Mouse (Mus musculus) embryonic facial prominence, embryonic 15.5 days (tissue): Measurements from ENCODE around the gene Dthd1. TPM values are rescaled to one million over a fixed set of nuclear protein-coding genes. Genes with fewer than 3 reads are reported as not detected.

Experiments used
- ATAC-seq: fragments of 200-750 bp; cut with Nextera tagmentation; 2 replicates; pipeline ENCODE4 v1.8.0; 2017; ENCODE audit warnings: low read depth, moderate TSS enrichment; ENCODE audit not compliant: insufficient number of reproducible peaks, low FRiP score, low TSS enrichment
- H3K27ac ChIP-seq: fragments of 300-500 bp; sonication (generic); replicated peaks from 2 replicates; pipeline ENCODE4 v1.5.1; 2015; ENCODE audit warnings: mild to moderate bottlenecking, inconsistent platforms
- H3K27me3 ChIP-seq: fragments of 300-500 bp; sonication (generic); 2 replicates; pipeline ENCODE4 v1.6.1; 2015; ENCODE audit warnings: inconsistent platforms
- H3K36me3 ChIP-seq: fragments of 300-500 bp; sonication (generic); 2 replicates; pipeline ENCODE4 v1.6.1; 2015; ENCODE audit warnings: mild to moderate bottlenecking, inconsistent platforms
- H3K4me1 ChIP-seq: fragments of 300-500 bp; sonication (generic); 2 replicates; pipeline ENCODE4 v1.6.1; 2015; ENCODE audit warnings: inconsistent platforms
- H3K4me2 ChIP-seq: fragments of 300-500 bp; sonication (generic); replicated peaks from 2 replicates; pipeline ENCODE4 v1.6.1; 2015; ENCODE audit warnings: mild to moderate bottlenecking, inconsistent platforms
- H3K4me3 ChIP-seq: fragments of 300-500 bp; sonication (generic); replicated peaks from 2 replicates; pipeline ENCODE4 v1.5.1; 2015; ENCODE audit warnings: mild to moderate bottlenecking, inconsistent platforms
- H3K9ac ChIP-seq: fragments of 300-500 bp; sonication (generic); 2 replicates; pipeline ENCODE4 v1.6.1; 2015; ENCODE audit warnings: inconsistent platforms
- H3K9me3 ChIP-seq: fragments of 300-500 bp; sonication (generic); replicated peaks from 2 replicates; pipeline ENCODE4 v1.6.1; 2016; ENCODE audit warnings: inconsistent platforms
- WGBS: fragments of 180-500 bp; shearing (Covaris S2); methylation state at CpG from one replicate; pipeline ENCODE4 v1.1.7; 2015; 5-methylcytosine and 5-hydroxymethylcytosine counted together
- polyA plus RNA-seq: library from polyadenylated mRNA; unstranded; fragments of >200 nt; fragmentation: Nextera tagmentation; extraction: Ambion mirVana; gene quantifications from 2 replicates; pipeline ENCODE4 v1.2.1, GENCODE M21; 2015

Gene Dthd1
- polyA plus RNA-seq, 1 experiment from 2014 or later = 0.61 TPM

DNA sequence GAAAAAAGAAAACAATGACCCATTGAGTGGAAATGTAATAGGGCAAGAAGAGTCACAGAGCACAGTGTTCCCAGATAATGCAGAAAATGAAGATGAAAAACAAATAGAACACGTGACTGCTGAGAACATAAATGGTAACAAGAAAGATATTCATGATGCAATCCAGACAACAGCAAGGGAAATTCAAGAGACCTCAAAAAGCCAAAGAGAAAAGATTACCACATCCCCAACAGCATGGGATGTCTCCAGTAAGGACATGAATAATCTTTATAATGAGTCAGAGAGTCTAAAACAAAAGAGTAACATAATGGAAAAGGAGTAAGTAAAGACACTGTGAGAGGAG is 420 bp downstream of the Dthd1 start:
- no peak overlapping the region for H3K4me2 ChIP-seq
- no peak overlapping the region for H3K9ac ChIP-seq
- no peak for ATAC-seq
- no peaks in the 10 kb centered on the region for H3K9me3 ChIP-seq
- no peaks in the 10 kb centered on the region for H3K4me1 ChIP-seq
- H3K27me3 ChIP-seq = no peaks in the 10 kb centered on the region
- 67% methylated on average over 1 of the region's 1 CpGs for WGBS
- H3K27ac ChIP-seq = no peak overlapping the region
- H3K4me3 ChIP-seq = no peak overlapping the region
- H3K36me3 ChIP-seq = no peaks in the 10 kb centered on the region

DNA sequence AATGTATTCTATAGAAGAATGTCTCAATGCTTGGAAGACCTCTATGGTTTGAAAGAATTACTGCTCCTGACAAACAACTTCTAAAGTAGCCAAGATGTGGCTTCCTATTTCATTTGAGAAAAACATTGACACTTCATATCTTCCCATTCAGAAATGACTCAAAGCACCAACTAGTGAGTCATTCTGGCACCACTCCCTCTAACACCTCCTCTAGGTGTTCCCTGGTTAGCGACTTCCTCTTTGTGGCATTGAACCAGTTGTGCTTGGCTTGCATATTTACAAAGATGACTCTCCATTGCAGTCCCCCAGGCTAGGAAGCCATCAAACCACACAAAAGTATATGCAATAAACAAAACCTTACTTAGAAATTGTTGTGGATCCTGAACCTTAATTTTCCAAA is 2.1 kb downstream of the Dthd1 start:
- H3K9ac ChIP-seq = no peak overlapping the region
- H3K9me3 ChIP-seq = no peaks in the 10 kb centered on the region
- H3K4me1 ChIP-seq = no peaks in the 10 kb centered on the region
- no peak for ATAC-seq
- no peak overlapping the region for H3K4me3 ChIP-seq
- no peak overlapping the region for H3K4me2 ChIP-seq
- 61% methylated on average over 1 of the region's 1 CpGs for WGBS
- no peaks in the 10 kb centered on the region for H3K27me3 ChIP-seq
- no peak overlapping the region for H3K27ac ChIP-seq
- no peaks in the 10 kb centered on the region for H3K36me3 ChIP-seq

DNA sequence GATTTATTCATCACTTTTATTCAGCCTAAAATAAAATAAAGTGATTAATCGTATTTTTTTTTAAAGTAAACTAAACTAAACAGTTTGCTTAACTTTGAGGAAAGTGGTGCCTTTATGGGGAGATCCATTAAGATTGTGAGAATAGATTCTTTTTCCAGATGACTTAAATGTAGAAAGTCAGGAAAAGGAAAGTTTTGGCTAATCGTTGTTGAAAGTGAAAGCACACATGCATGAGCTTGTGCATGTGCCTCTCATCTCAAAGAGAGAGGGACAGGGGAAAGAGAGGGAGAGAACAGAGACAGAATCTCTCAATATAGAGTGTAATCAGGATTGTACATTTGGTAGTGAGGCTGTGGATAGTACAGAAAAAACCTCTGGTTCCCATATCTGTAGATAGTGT is 5.9 kb downstream of the Dthd1 start:
- Histone ChIP-seq H3K36me3 (no peaks in the 10 kb centered on the region), H3K27me3 (no peaks in the 10 kb centered on the region), H3K27ac (no peak overlapping the region), H3K4me3 (no peak overlapping the region), H3K4me2 (no peak overlapping the region), H3K4me1 (no peaks in the 10 kb centered on the region), H3K9ac (no peak overlapping the region), H3K9me3 (no peaks in the 10 kb centered on the region)
- ATAC-seq = no peak
- WGBS = 66% methylated on average over 2 of the region's 2 CpGs

DNA sequence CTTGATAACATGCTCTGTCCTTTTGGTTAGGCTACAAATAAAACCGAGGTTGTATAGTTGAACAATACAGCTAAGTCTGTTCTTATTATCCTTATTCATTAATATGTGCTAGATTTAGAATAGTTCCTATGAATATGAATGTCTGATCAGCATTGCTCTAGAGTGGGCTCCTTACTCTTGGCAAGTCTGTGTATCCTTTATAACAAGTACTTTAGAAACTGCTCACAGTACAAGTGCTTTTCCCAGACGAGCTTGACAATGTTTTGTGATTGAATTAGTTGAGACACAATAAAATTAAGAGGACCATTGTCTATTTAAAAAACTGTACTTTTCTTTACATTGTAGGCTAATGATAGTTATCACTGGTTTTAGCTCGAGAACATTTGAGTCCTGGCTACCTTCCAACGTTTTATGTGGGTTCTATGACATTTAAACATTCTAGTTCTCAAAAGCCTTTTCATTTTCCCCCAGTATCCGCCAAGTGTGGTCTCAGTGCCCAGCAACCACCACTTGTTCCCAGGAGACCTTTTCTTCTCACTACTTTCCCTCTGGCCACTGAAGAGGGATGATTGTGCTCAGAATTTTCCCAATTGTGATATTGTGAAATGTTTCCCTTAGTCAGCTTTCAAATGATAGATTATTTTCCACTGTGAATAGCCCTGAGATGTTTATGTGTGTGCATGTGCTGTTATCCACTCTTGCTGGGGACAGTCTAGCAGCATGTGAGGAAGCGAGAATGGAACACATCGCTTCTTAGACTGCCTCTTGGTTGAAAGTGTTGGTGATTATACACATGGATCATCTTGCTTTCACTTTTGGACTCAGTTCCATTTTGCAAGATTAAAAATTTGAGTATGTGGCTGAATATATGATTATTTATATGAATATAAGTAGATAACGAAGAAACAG is 7.0 kb downstream of the Dthd1 start:
- no peak overlapping the region for H3K27ac ChIP-seq
- H3K36me3 ChIP-seq = no peaks in the 10 kb centered on the region
- H3K4me3 ChIP-seq = no peak overlapping the region
- no peaks in the 10 kb centered on the region for H3K4me1 ChIP-seq
- H3K27me3 ChIP-seq = no peaks in the 10 kb centered on the region
- 71% methylated on average over 8 of the region's 8 CpGs for WGBS
- H3K9ac ChIP-seq = no peak overlapping the region
- no peak for ATAC-seq
- no peaks in the 10 kb centered on the region for H3K9me3 ChIP-seq
- no peak overlapping the region for H3K4me2 ChIP-seq

DNA sequence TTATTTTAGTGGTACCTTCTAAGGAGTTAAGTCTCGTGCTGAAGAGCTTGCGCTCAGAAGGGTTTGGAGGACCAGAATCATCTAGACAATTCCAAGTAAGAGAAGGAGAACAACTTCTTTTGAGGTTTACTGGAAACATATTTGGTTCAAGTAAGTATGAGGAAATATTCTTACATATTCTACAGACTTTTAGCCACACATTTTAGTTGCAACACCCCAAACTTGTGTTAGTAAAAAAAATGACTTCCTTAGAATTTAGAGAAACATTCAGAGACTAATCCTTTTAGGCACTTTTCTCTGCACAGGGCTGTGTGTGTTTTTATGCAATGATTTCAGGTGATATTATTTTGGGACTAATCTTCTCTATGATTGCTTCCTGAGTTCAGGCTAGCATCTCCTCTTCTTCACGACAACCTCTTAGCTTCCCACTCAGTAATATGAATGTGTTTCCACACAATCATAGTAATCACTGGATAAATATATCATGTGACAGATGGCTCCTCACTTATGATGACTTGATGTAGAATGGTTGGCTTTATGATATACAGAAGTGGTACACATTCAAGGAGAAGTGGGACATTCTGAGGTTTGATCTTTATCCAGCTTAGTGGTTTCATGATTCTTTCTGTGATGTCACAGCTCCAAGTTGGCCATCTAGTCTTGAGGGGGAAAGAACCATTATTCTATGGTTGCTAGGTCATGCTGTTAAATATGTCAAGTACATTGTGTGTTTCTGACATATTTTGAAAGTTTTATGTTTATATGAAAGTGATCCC is 29.5 kb downstream of the Dthd1 start:
- H3K9ac ChIP-seq = no peak overlapping the region
- H3K9me3 ChIP-seq = no peaks in the 10 kb centered on the region
- H3K4me1 ChIP-seq = no peaks in the 10 kb centered on the region
- H3K4me2 ChIP-seq = no peak overlapping the region
- ATAC-seq = no peak
- no peak overlapping the region for H3K27ac ChIP-seq
- H3K27me3 ChIP-seq = no peaks in the 10 kb centered on the region
- 87% methylated on average over 3 of the region's 3 CpGs for WGBS
- H3K36me3 ChIP-seq = no peaks in the 10 kb centered on the region
- H3K4me3 ChIP-seq = no peak overlapping the region

DNA sequence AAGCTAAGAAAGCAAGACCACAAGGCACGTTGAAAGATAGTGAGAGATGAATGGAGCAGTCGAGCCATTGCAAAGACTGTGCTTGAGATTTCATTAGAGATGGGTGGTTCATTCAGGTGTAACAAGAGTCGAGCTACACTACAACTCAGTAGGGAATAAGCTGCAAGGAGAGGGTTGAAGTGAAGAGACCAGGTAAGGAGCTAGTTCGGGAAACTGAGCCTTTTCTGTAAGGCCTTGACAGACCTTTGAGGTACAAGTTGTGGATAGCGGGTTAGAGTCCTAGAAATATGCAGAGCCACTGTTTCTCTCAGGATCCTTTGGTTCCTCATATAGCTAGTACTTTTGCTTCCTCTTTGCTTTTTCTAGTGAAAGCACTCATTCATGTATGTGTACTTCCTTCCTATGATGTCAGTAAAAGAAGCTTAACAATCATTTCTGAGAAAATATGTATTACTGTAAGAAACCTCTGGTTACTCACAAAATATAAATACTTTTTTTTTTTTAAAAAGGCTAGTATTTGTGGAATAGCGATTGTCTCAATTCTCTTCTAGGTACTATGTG is 33.0 kb downstream of the Dthd1 start:
- Histone ChIP-seq H3K9ac (no peak overlapping the region), H3K36me3 (no peaks in the 10 kb centered on the region), H3K4me1 (no peaks in the 10 kb centered on the region), H3K4me2 (no peak overlapping the region), H3K4me3 (no peak overlapping the region), H3K27me3 (no peaks in the 10 kb centered on the region), H3K27ac (no peak overlapping the region), H3K9me3 (no peaks in the 10 kb centered on the region)
- no peak for ATAC-seq
- WGBS = 81% methylated on average over 6 of the region's 6 CpGs

DNA sequence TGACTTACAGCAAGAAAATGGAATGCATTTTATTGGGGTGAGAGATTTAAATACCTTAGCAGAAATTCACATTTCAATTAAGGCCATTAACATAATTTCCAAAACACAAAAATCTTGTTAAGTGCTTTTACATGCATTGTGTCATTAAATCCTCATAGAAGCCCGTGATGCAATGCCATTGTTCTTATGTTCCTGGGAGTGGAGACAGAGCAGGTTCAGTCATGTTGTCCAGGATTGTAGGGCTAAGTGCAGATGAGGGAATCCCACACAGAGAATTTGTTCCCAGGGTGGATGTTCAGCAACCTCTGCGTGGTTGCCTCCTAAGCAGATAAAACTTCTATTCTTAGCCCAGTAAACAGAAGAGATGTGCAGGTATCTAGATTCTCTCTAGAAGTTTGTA is 37.7 kb downstream of the Dthd1 start:
- no peaks in the 10 kb centered on the region for H3K9me3 ChIP-seq
- H3K36me3 ChIP-seq = no peaks in the 10 kb centered on the region
- H3K4me1 ChIP-seq = no peaks in the 10 kb centered on the region
- no peak overlapping the region for H3K27ac ChIP-seq
- H3K9ac ChIP-seq = no peak overlapping the region
- 58% methylated on average over 2 of the region's 2 CpGs for WGBS
- H3K4me3 ChIP-seq = no peak overlapping the region
- no peak overlapping the region for H3K4me2 ChIP-seq
- no peak for ATAC-seq
- no peaks in the 10 kb centered on the region for H3K27me3 ChIP-seq

DNA sequence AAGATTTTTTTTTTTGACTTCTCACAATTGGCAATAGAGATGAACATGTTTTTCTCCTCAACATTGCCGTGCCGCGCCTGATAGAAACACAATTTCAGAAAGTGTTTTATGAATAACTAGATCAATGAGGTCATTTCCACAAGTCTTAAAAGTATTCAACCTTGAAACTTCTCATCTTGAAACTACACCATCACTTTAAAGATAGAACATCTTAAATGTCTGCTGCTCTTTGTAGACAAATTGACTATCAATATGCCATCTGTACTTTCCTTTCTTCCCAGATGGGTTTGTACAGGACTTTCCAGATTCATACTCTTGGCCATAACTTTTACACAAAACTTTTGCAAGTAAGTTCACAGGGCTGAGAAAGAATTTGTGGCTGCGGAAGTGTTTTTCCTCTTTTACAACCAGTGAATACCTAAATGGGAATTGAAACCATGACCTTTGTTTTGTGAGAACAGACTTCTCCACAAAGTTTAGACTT is 40.8 kb downstream of the Dthd1 start:
- Histone ChIP-seq H3K36me3 (no peaks in the 10 kb centered on the region), H3K4me1 (no peaks in the 10 kb centered on the region), H3K4me2 (no peak overlapping the region), H3K4me3 (no peak overlapping the region), H3K27ac (no peak overlapping the region), H3K27me3 (no peaks in the 10 kb centered on the region), H3K9me3 (no peaks in the 10 kb centered on the region), H3K9ac (no peak overlapping the region)
- 93% methylated on average over 4 of the region's 4 CpGs for WGBS
- no peak for ATAC-seq

DNA sequence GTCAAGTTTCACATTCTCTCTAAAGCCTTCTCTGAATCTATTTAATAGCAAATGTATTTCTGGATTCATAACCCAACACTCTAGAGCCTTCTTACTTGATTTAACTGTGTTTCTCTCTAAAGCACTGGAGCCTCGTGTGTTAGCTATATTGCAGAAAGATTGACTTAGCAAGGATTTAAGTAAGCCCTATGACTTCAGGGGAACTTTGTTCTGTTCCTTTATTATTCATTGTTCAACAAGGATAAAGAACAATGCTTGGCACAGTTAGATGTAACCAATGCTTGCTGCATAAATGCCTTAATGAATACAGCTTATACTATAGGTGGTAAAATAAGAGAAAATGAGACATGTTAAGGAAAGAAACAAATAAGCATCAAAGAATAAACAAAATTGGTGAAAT is 43.9 kb downstream of the Dthd1 start:
- no peaks in the 10 kb centered on the region for H3K27me3 ChIP-seq
- H3K4me2 ChIP-seq = no peak overlapping the region
- H3K4me1 ChIP-seq = no peaks in the 10 kb centered on the region
- H3K9me3 ChIP-seq = no peaks in the 10 kb centered on the region
- H3K4me3 ChIP-seq = no peak overlapping the region
- WGBS = 72% methylated on average over 1 of the region's 1 CpGs
- H3K9ac ChIP-seq = no peak overlapping the region
- no peak overlapping the region for H3K27ac ChIP-seq
- no peak for ATAC-seq
- no peaks in the 10 kb centered on the region for H3K36me3 ChIP-seq

DNA sequence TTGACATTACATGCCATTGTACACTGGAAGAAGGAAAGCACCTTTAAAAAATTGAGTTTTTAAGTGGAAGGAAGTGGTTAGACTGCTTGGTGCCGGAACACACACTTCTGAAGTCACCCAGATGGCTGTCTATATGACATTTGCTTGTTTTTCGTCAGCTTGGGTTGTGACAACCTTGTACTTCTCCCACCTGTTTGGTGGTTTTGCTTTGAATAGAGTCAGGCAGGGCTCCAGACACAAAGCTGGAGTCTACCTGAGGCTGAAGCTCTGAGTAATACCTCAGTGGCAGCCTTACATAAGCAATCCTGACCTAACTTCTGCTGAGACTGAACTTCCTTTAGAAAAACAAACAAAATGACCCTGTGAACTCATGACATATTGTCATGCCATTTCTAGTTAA is 44.7 kb downstream of the Dthd1 start:
- no peaks in the 10 kb centered on the region for H3K36me3 ChIP-seq
- H3K9me3 ChIP-seq = no peaks in the 10 kb centered on the region
- WGBS = 71% methylated on average over 2 of the region's 2 CpGs
- no peaks in the 10 kb centered on the region for H3K4me1 ChIP-seq
- no peak for ATAC-seq
- H3K4me3 ChIP-seq = no peak overlapping the region
- no peaks in the 10 kb centered on the region for H3K27me3 ChIP-seq
- no peak overlapping the region for H3K27ac ChIP-seq
- no peak overlapping the region for H3K4me2 ChIP-seq
- H3K9ac ChIP-seq = no peak overlapping the region

DNA sequence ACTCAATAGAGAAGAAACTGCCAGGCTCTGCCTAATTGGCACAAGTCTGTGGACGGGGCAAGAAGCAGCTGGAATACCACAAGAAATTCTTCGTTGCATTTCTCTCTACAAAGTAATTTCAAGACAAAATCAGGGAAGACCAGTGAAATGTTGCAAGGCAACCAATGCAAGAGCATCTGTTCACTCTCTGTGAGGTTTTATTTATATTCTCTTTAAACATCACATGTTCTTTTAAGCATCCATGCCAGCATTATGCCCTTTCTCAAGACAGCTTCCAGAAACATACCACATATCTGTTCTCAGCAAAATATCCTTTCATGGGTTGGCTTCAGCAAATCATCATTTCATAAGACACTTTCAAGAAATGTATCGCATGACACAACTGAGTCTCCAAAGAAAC is 50.7 kb downstream of the Dthd1 start:
- Histone ChIP-seq H3K4me3 (no peak overlapping the region), H3K9me3 (no peaks in the 10 kb centered on the region), H3K27me3 (no peaks in the 10 kb centered on the region), H3K4me1 (no peaks in the 10 kb centered on the region), H3K27ac (no peak overlapping the region), H3K9ac (no peak overlapping the region), H3K4me2 (no peak overlapping the region), H3K36me3 (no peaks in the 10 kb centered on the region)
- WGBS = 60% methylated on average over 3 of the region's 3 CpGs
- no peak for ATAC-seq
